12 mouse cellular contexts compared by ENCODE assay signal in genomic region chr17:15680661-15681060, GRCm38 (mm10).
"Had no signal": no experiment of that assay in that cellular context is flagged by ENCODE, and none has a peak within 500 bp of the region (broad histone marks: within the 10 kb centered on the region; RNA-seq: fewer than 3 reads in every experiment).

No protein-coding gene starts in this region.

- H3K27ac ChIP-seq: midbrain, embryonic 10.5 days; midbrain, embryonic 12.5 days; neural tube, embryonic 12.5 days; stomach, embryonic 15.5 days had no signal

- H3K4me3 ChIP-seq: midbrain, embryonic 10.5 days; midbrain, embryonic 12.5 days; neural tube, embryonic 12.5 days; stomach, embryonic 15.5 days had no signal

- DNase-seq: lung, adult 18-20 months; lung, embryonic 14.5 days; lung, postnatal 10 days; lung, postnatal 4 days; midbrain, embryonic 14.5 days; right cerebral cortex, postnatal 14 days; thymus, adult 18-20 months had no signal

- H3K27me3 ChIP-seq: midbrain, embryonic 12.5 days; neural tube, embryonic 12.5 days; stomach, embryonic 15.5 days had no signal

- H3K4me1 ChIP-seq: neural tube, embryonic 12.5 days; stomach, embryonic 15.5 days had no signal

- H3K9me3 ChIP-seq: midbrain, embryonic 10.5 days; midbrain, embryonic 12.5 days; neural tube, embryonic 12.5 days; stomach, embryonic 15.5 days had no signal

- H3K36me3 ChIP-seq: midbrain, embryonic 10.5 days; midbrain, embryonic 12.5 days; neural tube, embryonic 12.5 days; stomach, embryonic 15.5 days had no signal

- H3K4me2 ChIP-seq: lung, embryonic 14.5 days; midbrain, embryonic 12.5 days; neural tube, embryonic 12.5 days; stomach, embryonic 15.5 days had no signal

- ATAC-seq: midbrain, embryonic 16.5 days had no signal

- H3K9ac ChIP-seq: lung, embryonic 14.5 days; midbrain, embryonic 12.5 days; neural tube, embryonic 12.5 days; stomach, embryonic 15.5 days had no signal
